Mouse (Mus musculus): ENCODE data around the gene Car8. TPM values are rescaled to one million over a fixed set of nuclear protein-coding genes. Genes with fewer than 3 reads are reported as not detected.
"Not testable (repeated sequence)": the region's sequence is repeated elsewhere in the genome, so short reads cannot be mapped to it uniquely, and the experiment has no call there.

Car8 gene
- polyA plus RNA-seq, 1 experiment from 2014 or later = 2.6 TPM

DNA sequence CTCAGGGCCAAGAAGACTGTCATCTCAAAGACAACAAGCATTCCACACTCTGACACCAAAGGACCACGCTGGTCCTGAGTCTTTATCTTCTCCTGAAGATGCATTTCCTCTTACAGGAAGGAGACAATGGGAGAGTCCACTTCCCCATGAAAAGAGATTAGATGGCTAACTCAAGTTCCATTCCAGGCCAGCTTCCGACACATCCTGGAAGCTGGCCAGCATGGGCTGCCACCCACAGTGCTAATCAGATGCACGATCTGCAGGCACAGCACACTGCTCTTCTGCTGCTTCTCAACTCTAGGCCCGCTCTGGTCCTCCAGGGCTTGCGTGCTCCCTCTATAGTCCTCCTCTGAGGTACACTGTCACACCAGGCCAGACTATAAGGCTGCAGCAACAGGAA lies 40.8 kb downstream of the Car8 start:
- DNase-seq (ENCODE audit: low spot score) (no peak), ATAC-seq (ENCODE audit: insufficient number of reproducible peaks, low FRiP score, low TSS enrichment, low read depth) (no peak)
- Histone ChIP-seq H3K9ac (ENCODE audit: low read length) (no peak overlapping the region), H3K36me3 (ENCODE audit: control insufficient read depth, insufficient read depth, low read length) (no peaks in the 10 kb centered on the region), H3K4me2 (ENCODE audit: low read depth, severe bottlenecking) (no peak overlapping the region), H3K9me3 (ENCODE audit: control insufficient read depth, low read length) (no peaks in the 10 kb centered on the region), H3K4me3 (ENCODE audit: low read depth, low read length) (no peak overlapping the region), H3K27ac (replicated peaks; ENCODE audit: low read depth, low read length) (no peak overlapping the region), H3K4me1 (ENCODE audit: control insufficient read depth, insufficient read depth, low read length) (no peaks in the 10 kb centered on the region), H3K27me3 (ENCODE audit: control insufficient read depth, insufficient read depth, low read length) (no peaks in the 10 kb centered on the region)
- WGBS = 85% methylated on average over 5 of the region's 5 CpGs

- H3K9ac ChIP-seq (ENCODE audit: low read length) = no peak overlapping the region
- H3K9me3 ChIP-seq (ENCODE audit: control insufficient read depth, low read length) = no peaks in the 10 kb centered on the region
- no peak overlapping the region for H3K4me2 ChIP-seq (ENCODE audit: low read depth, severe bottlenecking)
- no peak for ATAC-seq (ENCODE audit: insufficient number of reproducible peaks, low FRiP score, low TSS enrichment, low read depth)
- no peak for DNase-seq (ENCODE audit: low spot score)
- H3K4me1 ChIP-seq (ENCODE audit: control insufficient read depth, insufficient read depth, low read length) = no peaks in the 10 kb centered on the region
- H3K27me3 ChIP-seq (ENCODE audit: control insufficient read depth, insufficient read depth, low read length) = no peaks in the 10 kb centered on the region
- H3K36me3 ChIP-seq (ENCODE audit: control insufficient read depth, insufficient read depth, low read length) = no peaks in the 10 kb centered on the region
- no peak overlapping the region for H3K27ac ChIP-seq (replicated peaks; ENCODE audit: low read depth, low read length)
- H3K4me3 ChIP-seq (ENCODE audit: low read depth, low read length) = no peak overlapping the region
- WGBS = 71% methylated on average over 4 of the region's 4 CpGs
Observed at GRCm38 (mm10) chr4:8190441-8190840, 48.4 kb downstream of the Car8 start.

GRCm38 (mm10) chr4:8186921-8187687 lies 51.7 kb downstream of the Car8 start:
- Histone ChIP-seq H3K36me3 (ENCODE audit: control insufficient read depth, insufficient read depth, low read length) (no peaks in the 10 kb centered on the region), H3K9me3 (ENCODE audit: control insufficient read depth, low read length) (no peaks in the 10 kb centered on the region), H3K9ac (ENCODE audit: low read length) (no peak overlapping the region), H3K27me3 (ENCODE audit: control insufficient read depth, insufficient read depth, low read length) (no peaks in the 10 kb centered on the region), H3K4me3 (ENCODE audit: low read depth, low read length) (no peak overlapping the region), H3K27ac (replicated peaks; ENCODE audit: low read depth, low read length) (no peak overlapping the region), H3K4me2 (ENCODE audit: low read depth, severe bottlenecking) (no peak overlapping the region), H3K4me1 (ENCODE audit: control insufficient read depth, insufficient read depth, low read length) (no peaks in the 10 kb centered on the region)
- DNase-seq (ENCODE audit: low spot score) (no peak), ATAC-seq (ENCODE audit: insufficient number of reproducible peaks, low FRiP score, low TSS enrichment, low read depth) (no peak)
- WGBS = 78% methylated on average over 8 of the region's 8 CpGs

DNA sequence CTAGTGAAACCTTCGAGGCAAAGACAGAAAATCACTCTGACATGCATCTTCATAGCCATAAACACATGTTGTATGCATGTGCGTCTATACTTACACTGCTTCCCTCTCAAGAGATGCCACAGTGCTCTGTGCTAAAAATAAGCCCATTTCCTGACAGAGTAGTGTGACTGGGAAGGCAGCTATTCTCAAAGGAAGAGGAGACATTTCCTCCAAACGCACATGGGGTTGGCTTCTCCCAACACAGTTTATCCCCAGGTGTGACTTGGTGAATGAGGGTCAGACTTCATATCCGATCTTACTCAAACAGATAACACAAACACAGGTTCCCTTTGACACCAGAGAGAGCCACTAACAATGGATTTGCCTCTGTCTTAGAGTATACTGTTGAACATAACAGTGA lies 58.3 kb downstream of the Car8 start:
- H3K9ac ChIP-seq (ENCODE audit: low read length) = no peak overlapping the region
- no peak overlapping the region for H3K27ac ChIP-seq (replicated peaks; ENCODE audit: low read depth, low read length)
- no peak for DNase-seq (ENCODE audit: low spot score)
- no peak overlapping the region for H3K4me2 ChIP-seq (ENCODE audit: low read depth, severe bottlenecking)
- ATAC-seq (ENCODE audit: insufficient number of reproducible peaks, low FRiP score, low TSS enrichment, low read depth) = no peak
- H3K27me3 ChIP-seq (ENCODE audit: control insufficient read depth, insufficient read depth, low read length) = no peaks in the 10 kb centered on the region
- no peaks in the 10 kb centered on the region for H3K4me1 ChIP-seq (ENCODE audit: control insufficient read depth, insufficient read depth, low read length)
- no peaks in the 10 kb centered on the region for H3K9me3 ChIP-seq (ENCODE audit: control insufficient read depth, low read length)
- WGBS = 82% methylated on average over 4 of the region's 4 CpGs
- no peak overlapping the region for H3K4me3 ChIP-seq (ENCODE audit: low read depth, low read length)
- H3K36me3 ChIP-seq (ENCODE audit: control insufficient read depth, insufficient read depth, low read length) = no peaks in the 10 kb centered on the region

GRCm38 (mm10) chr4:8154589-8155198 lies 84.1 kb downstream of the Car8 start:
- Histone ChIP-seq H3K4me2 (ENCODE audit: low read depth, severe bottlenecking) (no peak overlapping the region), H3K4me3 (ENCODE audit: low read depth, low read length) (no peak overlapping the region), H3K4me1 (ENCODE audit: control insufficient read depth, insufficient read depth, low read length) (no peaks in the 10 kb centered on the region), H3K9ac (ENCODE audit: low read length) (no peak overlapping the region), H3K36me3 (ENCODE audit: control insufficient read depth, insufficient read depth, low read length) (no peaks in the 10 kb centered on the region), H3K27me3 (ENCODE audit: control insufficient read depth, insufficient read depth, low read length) (no peaks in the 10 kb centered on the region), H3K27ac (replicated peaks; ENCODE audit: low read depth, low read length) (no peak overlapping the region), H3K9me3 (ENCODE audit: control insufficient read depth, low read length) (no peaks in the 10 kb centered on the region)
- no peak for ATAC-seq (ENCODE audit: insufficient number of reproducible peaks, low FRiP score, low TSS enrichment, low read depth)
- no peak for DNase-seq (ENCODE audit: low spot score)
- WGBS = 80% methylated on average over 6 of the region's 6 CpGs

GRCm38 (mm10) chr4:8153926-8154325 lies 84.9 kb downstream of the Car8 start:
- H3K9ac ChIP-seq (ENCODE audit: low read length); H3K36me3 ChIP-seq (ENCODE audit: control insufficient read depth, insufficient read depth, low read length); H3K4me1 ChIP-seq (ENCODE audit: control insufficient read depth, insufficient read depth, low read length); H3K4me3 ChIP-seq (ENCODE audit: low read depth, low read length); ATAC-seq (ENCODE audit: insufficient number of reproducible peaks, low FRiP score, low TSS enrichment, low read depth); H3K27me3 ChIP-seq (ENCODE audit: control insufficient read depth, insufficient read depth, low read length); H3K4me2 ChIP-seq (ENCODE audit: low read depth, severe bottlenecking); H3K27ac ChIP-seq (replicated peaks; ENCODE audit: low read depth, low read length); DNase-seq (ENCODE audit: low spot score); H3K9me3 ChIP-seq (ENCODE audit: control insufficient read depth, low read length): not testable (repeated sequence)
- whole genome bisulfite sequencing = 86% methylated on average over 5 of the region's 5 CpGs

GRCm38 (mm10) chr4:8137403-8137802 lies 101.4 kb downstream of the Car8 start:
- no peaks in the 10 kb centered on the region for H3K4me1 ChIP-seq (ENCODE audit: control insufficient read depth, insufficient read depth, low read length)
- no peak for DNase-seq (ENCODE audit: low spot score)
- H3K9me3 ChIP-seq (ENCODE audit: control insufficient read depth, low read length) = no peaks in the 10 kb centered on the region
- WGBS = 88% methylated on average over 2 of the region's 2 CpGs
- H3K4me2 ChIP-seq (ENCODE audit: low read depth, severe bottlenecking) = no peak overlapping the region
- no peak overlapping the region for H3K27ac ChIP-seq (replicated peaks; ENCODE audit: low read depth, low read length)
- no peak overlapping the region for H3K4me3 ChIP-seq (ENCODE audit: low read depth, low read length)
- H3K9ac ChIP-seq (ENCODE audit: low read length) = no peak overlapping the region
- no peaks in the 10 kb centered on the region for H3K36me3 ChIP-seq (ENCODE audit: control insufficient read depth, insufficient read depth, low read length)
- no peak for ATAC-seq (ENCODE audit: insufficient number of reproducible peaks, low FRiP score, low TSS enrichment, low read depth)
- H3K27me3 ChIP-seq (ENCODE audit: control insufficient read depth, insufficient read depth, low read length) = no peaks in the 10 kb centered on the region

GRCm38 (mm10) chr4:8132024-8132423 lies 106.8 kb downstream of the Car8 start:
- H3K36me3 ChIP-seq (ENCODE audit: control insufficient read depth, insufficient read depth, low read length) = no peaks in the 10 kb centered on the region
- no peaks in the 10 kb centered on the region for H3K9me3 ChIP-seq (ENCODE audit: control insufficient read depth, low read length)
- H3K4me2 ChIP-seq (ENCODE audit: low read depth, severe bottlenecking) = no peak overlapping the region
- no peak overlapping the region for H3K27ac ChIP-seq (replicated peaks; ENCODE audit: low read depth, low read length)
- H3K4me1 ChIP-seq (ENCODE audit: control insufficient read depth, insufficient read depth, low read length) = no peaks in the 10 kb centered on the region
- H3K27me3 ChIP-seq (ENCODE audit: control insufficient read depth, insufficient read depth, low read length) = no peaks in the 10 kb centered on the region
- no peak overlapping the region for H3K9ac ChIP-seq (ENCODE audit: low read length)
- H3K4me3 ChIP-seq (ENCODE audit: low read depth, low read length) = no peak overlapping the region
- DNase-seq (ENCODE audit: low spot score) = no peak
- ATAC-seq (ENCODE audit: insufficient number of reproducible peaks, low FRiP score, low TSS enrichment, low read depth) = no peak
- 91% methylated on average over 2 of the region's 2 CpGs for WGBS
